10 mouse cellular contexts compared by ENCODE assay signal in genomic region chr7:27184964-27185363, GRCm38 (mm10). TPM values are rescaled to one million over a fixed set of nuclear protein-coding genes. Genes with fewer than 3 reads are reported as not detected.
DNase-seq lines count a peak whose midpoint lies in the region; ATAC-seq and TF ChIP-seq lines count a peak whose summit lies in the region.
"Had no signal": no experiment of that assay in that cellular context is flagged by ENCODE, and none has a peak within 500 bp of the region (broad histone marks: within the 10 kb centered on the region; RNA-seq: fewer than 3 reads in every experiment).

No protein-coding gene starts in this region.

- H3K4me1 ChIP-seq in testis, adult 2 months (ENCODE audit: control insufficient read depth, insufficient read depth, low read length), result peaks cover 4% of the 10 kb centered on the region

- no peak overlapping the region for H3K4me3 ChIP-seq in testis, adult 2 months (ENCODE audit: control insufficient read depth, low read depth, low read length)
- H3K4me3 ChIP-seq: limb, embryonic 15.5 days had no signal

- H3K27ac ChIP-seq in testis, adult 2 months (ENCODE audit: control insufficient read depth, insufficient read depth, low read depth, low read length), result no peak overlapping the region
- H3K27ac ChIP-seq: limb, embryonic 15.5 days had no signal

- H3K36me3 ChIP-seq in testis, adult 2 months (ENCODE audit: control insufficient read depth, insufficient read depth, low read length), result peaks cover 4% of the 10 kb centered on the region; the same call in 1 of the 2 replicates

- ATAC-seq in erythroblast, adult 5-6 weeks (replicated peaks; ENCODE audit: low FRiP score, poor library complexity, severe bottlenecking), result peak; percentile 73

- no peak for TF ChIP-seq POLR2A in testis, adult 2 months (IDR thresholded peaks at IDR 0.05; ENCODE audit: control insufficient read depth, low read depth, low read length)

- peak; percentile 42 for DNase-seq in gastrocnemius, postnatal 10 days
- no peak for DNase-seq in gastrocnemius, postnatal 4 days (ENCODE audit: low spot score in 2 of 2)
- DNase-seq in testis, postnatal 14 days (ENCODE audit: low spot score), result no peak
- peak; percentile 68 for DNase-seq in testis, postnatal 10 days (ENCODE audit: low spot score)
- no peak for DNase-seq in frontal cortex, postnatal 14 days (ENCODE audit: low spot score in 2 of 2)
- DNase-seq in frontal cortex, postnatal 10 days (ENCODE audit: low spot score in 2 of 2), result no peak

- TF ChIP-seq CTCF in testis, adult 2 months (IDR thresholded peaks at IDR 0.05; ENCODE audit: control insufficient read depth, insufficient read depth, insufficient replicate concordance, low read depth, low read length), result peak; percentile 75; the same call in 1 of the 2 replicates

- H3K27me3 ChIP-seq in testis, adult 2 months (ENCODE audit: control insufficient read depth, insufficient read depth, low read length), result no peaks in the 10 kb centered on the region
- H3K27me3 ChIP-seq: limb, embryonic 15.5 days had no signal

RNA-seq across cellular contexts. Expression of gene Mia, which starts 4.0 kb away (rescaled TPM):
- total RNA-seq in gastrocnemius, postnatal 10 days (2021), result not detected
- total RNA-seq in gastrocnemius, postnatal 4 days (2021), result not detected
- 6.9 and 7.8 TPM in 2 replicates for polyA plus RNA-seq in testis, adult 2 months (2012; rRNA removed)
- not detected in 2 replicates for total RNA-seq in erythroblast, adult 5-6 weeks (2015; ENCODE audit: low replicate concordance)
- total RNA-seq in erythroblast, adult 5-6 weeks (2017; ENCODE audit: low replicate concordance), result not detected in 2 replicates

RNA-seq across cellular contexts. Expression of gene Gm21983, which starts 4.1 kb away (rescaled TPM):
- not detected for total RNA-seq in gastrocnemius, postnatal 10 days (2021)
- not detected for total RNA-seq in gastrocnemius, postnatal 4 days (2021)
- polyA plus RNA-seq in testis, adult 2 months (2012; rRNA removed), result not detected in 2 replicates
- not detected in 2 replicates for total RNA-seq in erythroblast, adult 5-6 weeks (2015; ENCODE audit: low replicate concordance)
- not detected in 2 replicates for total RNA-seq in erythroblast, adult 5-6 weeks (2017; ENCODE audit: low replicate concordance)
- polyA plus RNA-seq: stomach, embryonic 14.5 days had no signal

RNA-seq across cellular contexts. Expression of gene Rab4b, which starts 6.3 kb away (rescaled TPM):
- 10 to 100 TPM; 22.7 to 25.2 TPM for total RNA-seq in gastrocnemius, postnatal 10 days (2021)
- total RNA-seq in gastrocnemius, postnatal 4 days (2021), result 10 to 100 TPM; 29.4 to 33.6 TPM
- 64.5 and 65.1 TPM in 2 replicates for polyA plus RNA-seq in testis, adult 2 months (2012; rRNA removed)
- 11.1 and 18.0 TPM in 2 replicates for total RNA-seq in erythroblast, adult 5-6 weeks (2015; ENCODE audit: low replicate concordance)
- 4.0 and 7.8 TPM in 2 replicates for total RNA-seq in erythroblast, adult 5-6 weeks (2017; ENCODE audit: low replicate concordance)

RNA-seq across cellular contexts. Expression of gene BC024978, which starts 10.6 kb away (rescaled TPM):
- 10 to 100 TPM in 1 of 2 experiments, 1 to 10 TPM in 1; 9.2 to 13.3 TPM for total RNA-seq in gastrocnemius, postnatal 10 days (2021)
- total RNA-seq in gastrocnemius, postnatal 4 days (2021), result 10 to 100 TPM; 12.3 to 12.6 TPM
- 44.3 TPM in 2 replicates for polyA plus RNA-seq in testis, adult 2 months (2012; rRNA removed)
- total RNA-seq in erythroblast, adult 5-6 weeks (2015; ENCODE audit: low replicate concordance), result 0.63 and 2.3 TPM in 2 replicates
- 0.34 and 0.84 TPM in 2 replicates for total RNA-seq in erythroblast, adult 5-6 weeks (2017; ENCODE audit: low replicate concordance)

RNA-seq across cellular contexts. Expression of gene Snrpa, which starts 11.1 kb away (rescaled TPM):
- 10 to 100 TPM; 38.8 to 42.1 TPM for total RNA-seq in gastrocnemius, postnatal 10 days (2021)
- 10 to 100 TPM; 57.3 to 63.7 TPM for total RNA-seq in gastrocnemius, postnatal 4 days (2021)
- 128 and 134 TPM in 2 replicates for polyA plus RNA-seq in testis, adult 2 months (2012; rRNA removed)
- 30.3 and 43.2 TPM in 2 replicates for total RNA-seq in erythroblast, adult 5-6 weeks (2015; ENCODE audit: low replicate concordance)
- total RNA-seq in erythroblast, adult 5-6 weeks (2017; ENCODE audit: low replicate concordance), result 12.7 and 19.5 TPM in 2 replicates

Comparison
In these comparisons a context has a peak if more than half of its experiments do, and no peak if none do; other contexts are left out.
1. DNase-seq: peak in gastrocnemius, postnatal 10 days (single experiment) and testis, postnatal 10 days (single experiment); none in gastrocnemius, postnatal 4 days (0 of 2), testis, postnatal 14 days (single experiment), frontal cortex, postnatal 14 days (0 of 2) and frontal cortex, postnatal 10 days (0 of 2).